Mouse (Mus musculus) liver, adult 2 months (tissue): ENCODE results near the gene Pfkl. TPM values are rescaled to one million over a fixed set of nuclear protein-coding genes. Genes with fewer than 3 reads are reported as not detected.
A peak's percentile ranks its signal among the peaks of the same experiment; 100 is the strongest.

ENCODE experiments used
- DNase-seq: peaks from one replicate; pipeline ENCODE4 v3.0.0-alpha.2; 2011; ENCODE audit warnings: low read depth, low spot score; ENCODE audit errors: extremely low read depth
- H3K27ac ChIP-seq: fragments of 200-500 bp; replicated peaks from 2 replicates; pipeline ENCODE4 v1.5.1; 2012; ENCODE audit warnings: low read depth, mild to moderate bottlenecking, control low read depth, inconsistent platforms, low read length; ENCODE audit not compliant: insufficient read depth
- H3K27me3 ChIP-seq: fragments of 200-500 bp; 2 replicates; pipeline ENCODE4 v1.6.1; 2012; ENCODE audit warnings: mild to moderate bottlenecking, moderate library complexity, low read length, inconsistent platforms; ENCODE audit not compliant: control insufficient read depth, insufficient read depth
- H3K36me3 ChIP-seq: fragments of 200-500 bp; 2 replicates; pipeline ENCODE4 v1.6.1; 2012; ENCODE audit warnings: low read length, inconsistent platforms; ENCODE audit not compliant: control insufficient read depth, insufficient read depth
- H3K4me1 ChIP-seq: fragments of 200-500 bp; 2 replicates; pipeline ENCODE4 v1.6.1; 2011; ENCODE audit warnings: low read length; ENCODE audit not compliant: control insufficient read depth, insufficient read depth
- H3K4me3 ChIP-seq: fragments of 200-500 bp; 2 replicates; pipeline ENCODE4 v1.5.1; 2011; ENCODE audit warnings: low read depth, mild to moderate bottlenecking, control low read depth, low read length, moderate library complexity; ENCODE audit not compliant: insufficient read depth
- H3K79me2 ChIP-seq: fragments of 200-500 bp; 2 replicates; pipeline ENCODE4 v1.6.1; 2012; ENCODE audit warnings: inconsistent platforms, mild to moderate bottlenecking, low read length, moderate library complexity; ENCODE audit not compliant: control insufficient read depth, insufficient read depth
- H3K9ac ChIP-seq: fragments of 200-500 bp; 2 replicates; pipeline ENCODE4 v1.6.1; 2012; ENCODE audit warnings: low read depth, mild to moderate bottlenecking, control low read depth, inconsistent platforms, low read length
- CTCF ChIP-seq: fragments of 200-500 bp; IDR thresholded peaks from 2 replicates; pipeline ENCODE4 v1.5.1; 2011; ENCODE audit warnings: low read depth, low read length, control low read depth
- POLR2A ChIP-seq: fragments of 200-500 bp; IDR thresholded peaks from 2 replicates; pipeline ENCODE4 v1.6.1; 2011; ENCODE audit warnings: low read length, control low read depth; ENCODE audit not compliant: insufficient read depth; ENCODE audit errors: extremely low read depth
- WGBS: fragments of 180-500 bp; shearing (Covaris S2); methylation state at CpG from one replicate; pipeline ENCODE4 v1.1.7; 2018; 5-methylcytosine and 5-hydroxymethylcytosine counted together
- polyA plus RNA-seq: library from polyadenylated mRNA; depleted of rRNA; stranded (reverse); fragments of >200 nt; gene quantifications from 2 replicates; pipeline ENCODE4 v1.2.3, GENCODE M21; 2012
- total RNA-seq: library from RNA; depleted of rRNA; stranded (reverse); fragments of >200 nt; gene quantifications from 2 replicates; pipeline ENCODE4 v1.2.3, GENCODE M21; 2014

The Pfkl gene
- total and polyA plus RNA-seq, 2 experiments = 17.5 to 38.6 TPM

- Histone ChIP-seq H3K9ac (peak overlapping the region; percentile 90), H3K27ac (peak overlapping the region; percentile 93), H3K79me2 (peaks cover 7% of the 10 kb centered on the region; the same call in 1 of the 2 replicates), H3K36me3 (no peaks in the 10 kb centered on the region), H3K4me1 (peaks cover 13% of the 10 kb centered on the region), H3K27me3 (no peaks in the 10 kb centered on the region), H3K4me3 (peak overlapping the region; percentile 77)
- TF ChIP-seq CTCF (peak; percentile 71), POLR2A (peak; percentile 78)
- under 1% methylated on average over 59 of the region's 59 CpGs for WGBS
- peak; percentile 89 for DNase-seq
Measured at GRCm38 (mm10) chr10:78009184-78009944, 519 bp downstream of the Pfkl start.

DNA sequence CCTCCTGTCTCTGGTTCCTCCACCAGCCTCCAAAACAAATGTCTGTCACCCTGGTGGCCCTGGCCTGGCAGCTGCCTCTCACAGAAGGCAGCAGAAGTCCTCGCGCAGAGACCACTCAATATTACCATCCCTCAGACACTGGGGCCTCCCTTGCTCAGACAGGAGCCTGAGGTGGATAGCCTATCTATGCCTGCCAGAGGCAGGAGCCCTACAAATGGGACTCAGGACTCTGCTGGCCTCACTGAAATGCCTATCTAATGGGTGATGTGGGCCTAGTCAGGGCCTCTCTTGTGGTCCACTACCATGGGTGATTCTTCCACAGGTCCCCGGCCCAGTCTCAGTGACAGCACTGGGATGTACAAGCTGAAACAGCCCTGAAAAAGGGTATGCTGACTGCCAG lies 1.7 kb downstream of the Pfkl start:
- Histone ChIP-seq H3K79me2 (peaks cover 7% of the 10 kb centered on the region; the same call in 1 of the 2 replicates), H3K36me3 (no peaks in the 10 kb centered on the region), H3K9ac (no peak overlapping the region), H3K4me3 (no peak overlapping the region), H3K27ac (no peak overlapping the region), H3K27me3 (no peaks in the 10 kb centered on the region), H3K4me1 (peaks cover 13% of the 10 kb centered on the region)
- 74% methylated on average over 3 of the region's 3 CpGs for WGBS
- DNase-seq = no peak
- TF ChIP-seq POLR2A (no peak), CTCF (no peak)

DNA sequence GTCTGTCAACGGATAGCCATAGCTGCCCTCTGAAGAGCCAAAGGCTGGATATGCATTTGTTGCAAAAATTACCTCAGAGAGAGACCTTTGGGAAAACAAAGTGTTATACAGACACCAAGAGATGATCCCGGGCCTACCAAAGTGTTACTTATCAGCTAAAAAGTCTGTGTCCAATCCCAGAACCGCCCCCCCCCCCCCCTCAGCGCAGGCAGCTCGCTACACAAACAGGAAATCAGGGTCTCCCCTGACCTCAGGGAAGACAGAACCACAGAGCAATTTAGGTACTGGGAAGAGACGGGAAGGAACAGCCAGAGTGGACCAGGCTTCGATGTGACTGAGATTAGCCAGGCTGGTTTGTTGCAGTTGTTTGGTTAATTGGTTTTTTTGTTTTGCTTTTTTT lies 2.7 kb downstream of the Pfkl start:
- Histone ChIP-seq H3K36me3 (no peaks in the 10 kb centered on the region), H3K4me1 (peaks cover 13% of the 10 kb centered on the region), H3K27ac (no peak overlapping the region), H3K79me2 (peaks cover 7% of the 10 kb centered on the region; the same call in 1 of the 2 replicates), H3K9ac (no peak overlapping the region), H3K4me3 (no peak overlapping the region), H3K27me3 (no peaks in the 10 kb centered on the region)
- TF ChIP-seq POLR2A = no peak
- TF ChIP-seq CTCF = no peak
- 38% methylated on average over 7 of the region's 7 CpGs for WGBS
- DNase-seq = no peak

DNA sequence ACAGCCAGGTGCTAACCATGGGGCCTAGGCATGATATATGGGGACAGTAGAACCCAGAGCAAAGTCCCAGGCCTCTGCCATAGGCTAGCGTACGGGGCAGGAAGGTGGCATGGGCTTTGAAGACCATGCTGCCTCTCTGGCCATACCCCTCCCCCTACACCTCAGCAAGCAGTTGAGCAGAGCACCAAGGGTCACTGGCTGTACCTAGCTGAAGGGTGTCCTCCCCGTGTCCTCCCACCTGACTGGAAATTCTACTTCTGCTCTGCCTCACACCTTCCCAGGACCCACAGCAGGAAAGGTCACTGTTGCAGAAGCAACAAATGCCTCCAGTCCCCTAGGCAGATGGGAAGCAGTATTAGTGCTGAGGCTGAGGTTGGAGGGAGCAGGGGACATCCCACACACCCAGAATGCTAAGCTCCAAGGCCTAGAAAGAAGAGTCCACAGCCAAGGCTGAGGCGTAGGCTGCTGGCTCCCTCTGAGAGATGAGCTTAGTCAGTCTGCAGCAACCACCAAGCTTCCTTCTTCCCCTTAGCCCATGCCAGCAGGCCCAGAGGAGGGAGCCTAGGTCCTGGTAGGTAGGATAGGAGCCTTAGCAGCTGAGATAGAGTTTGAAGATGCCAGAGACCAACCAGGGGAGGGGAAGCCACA lies 4.0 kb downstream of the Pfkl start:
- no peak overlapping the region for H3K9ac ChIP-seq
- H3K27me3 ChIP-seq = no peaks in the 10 kb centered on the region
- no peak for TF ChIP-seq CTCF
- TF ChIP-seq POLR2A = no peak
- peaks cover 1% of the 10 kb centered on the region; the same call in 1 of the 2 replicates for H3K36me3 ChIP-seq
- no peak overlapping the region for H3K27ac ChIP-seq
- WGBS = 89% methylated on average over 4 of the region's 4 CpGs
- DNase-seq = no peak
- H3K79me2 ChIP-seq = peaks cover 7% of the 10 kb centered on the region; the same call in 1 of the 2 replicates
- H3K4me3 ChIP-seq = no peak overlapping the region
- peaks cover 13% of the 10 kb centered on the region for H3K4me1 ChIP-seq

DNA sequence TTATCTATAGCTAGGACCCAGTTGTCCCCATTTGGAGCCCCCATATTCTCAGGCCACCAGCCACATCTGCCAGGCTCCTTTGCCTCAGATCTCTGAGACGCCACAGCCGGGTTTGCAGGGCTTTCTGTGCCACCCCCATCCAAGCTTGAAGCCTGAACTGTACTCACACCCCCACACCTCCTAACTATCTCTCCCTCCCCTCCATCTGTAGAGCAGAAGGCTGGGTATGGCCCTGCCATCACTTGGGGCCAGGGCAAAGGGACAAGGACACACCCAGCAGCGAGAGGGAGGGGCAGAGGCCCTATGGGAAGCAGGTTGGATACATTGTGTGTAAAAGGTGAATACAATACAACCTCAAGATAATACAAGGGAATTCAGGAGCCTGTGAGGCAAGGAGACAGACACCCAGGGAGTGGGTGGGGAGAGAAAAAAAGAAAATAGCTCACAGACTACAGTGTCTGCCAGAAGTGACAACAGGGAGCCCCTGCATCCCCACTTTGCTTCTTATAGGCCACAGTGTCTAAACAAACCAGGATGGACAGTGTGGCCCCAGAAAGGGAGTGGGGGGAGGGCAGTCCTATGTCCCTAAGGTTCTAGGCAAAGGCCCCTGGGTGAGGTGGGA lies 5.3 kb downstream of the Pfkl start:
- Histone ChIP-seq H3K36me3 (peaks cover 2% of the 10 kb centered on the region; the same call in 1 of the 2 replicates), H3K4me3 (no peak overlapping the region), H3K4me1 (peaks cover 11% of the 10 kb centered on the region), H3K27ac (no peak overlapping the region), H3K9ac (no peak overlapping the region), H3K79me2 (peaks cover 7% of the 10 kb centered on the region; the same call in 1 of the 2 replicates), H3K27me3 (no peaks in the 10 kb centered on the region)
- DNase-seq = no peak
- WGBS = 91% methylated on average over 3 of the region's 3 CpGs
- TF ChIP-seq POLR2A (no peak), CTCF (no peak)
